Mouse (Mus musculus) right cerebral cortex, adult 18-20 months (tissue): Measurements from ENCODE around the gene Hoxc6.

Source experiments
- DNase-seq: peaks from one replicate; pipeline ENCODE4 v3.0.0; 2022; ENCODE audit warnings: mixed read lengths

Hoxc6 gene

GRCm38 (mm10) chr15:102997939-102998355 is at the start of gene Hoxc6:
Hoxc6 (plus strand) TSS chr15:102998257.
- DNase-seq, result no peak

GRCm38 (mm10) chr15:102948842-102949241 is 49.2 kb upstream of the Hoxc6 start:
- DNase-seq, result no peak

- no peak for DNase-seq
Observed at GRCm38 (mm10) chr15:102949696-102950095, 48.4 kb upstream of the Hoxc6 start.

- DNase-seq, result no peak
Observed at GRCm38 (mm10) chr15:102950877-102951276, 47.2 kb upstream of the Hoxc6 start.

GRCm38 (mm10) chr15:102953561-102953960 is 44.5 kb upstream of the Hoxc6 start:
- DNase-seq, result no peak

- DNase-seq, result no peak
Observed at GRCm38 (mm10) chr15:102954192-102955006, 43.7 kb upstream of the Hoxc6 start, which contains the start of gene Hoxc11. Hoxc11 (plus strand) TSS chr15:102954427.

GRCm38 (mm10) chr15:102955007-102955382 is 43.1 kb upstream of the Hoxc6 start:
- no peak for DNase-seq

- DNase-seq, result no peak
Observed at GRCm38 (mm10) chr15:102955833-102956640, 42.0 kb upstream of the Hoxc6 start.

- no peak for DNase-seq
Observed at GRCm38 (mm10) chr15:102956906-102957305, 41.2 kb upstream of the Hoxc6 start.

- no peak for DNase-seq
Observed at GRCm38 (mm10) chr15:102959663-102960191, 38.3 kb upstream of the Hoxc6 start.

GRCm38 (mm10) chr15:102961728-102962127 is 36.3 kb upstream of the Hoxc6 start:
- no peak for DNase-seq

GRCm38 (mm10) chr15:102962492-102962891 is 35.6 kb upstream of the Hoxc6 start:
- DNase-seq, result no peak

- DNase-seq, result no peak
Observed at GRCm38 (mm10) chr15:102963259-102963658, 34.8 kb upstream of the Hoxc6 start.

- no peak for DNase-seq
Observed at GRCm38 (mm10) chr15:102963671-102964640, 34.1 kb upstream of the Hoxc6 start.

- DNase-seq, result no peak
Observed at GRCm38 (mm10) chr15:102965003-102965891, 32.8 kb upstream of the Hoxc6 start.

GRCm38 (mm10) chr15:102965892-102966775 is 31.9 kb upstream of the Hoxc6 start:
- peak; percentile 9 for DNase-seq

GRCm38 (mm10) chr15:102966776-102967311 is 31.2 kb upstream of the Hoxc6 start, which contains the start of gene Hoxc10:
Hoxc10 (plus strand) TSS chr15:102966796.
- no peak for DNase-seq

GRCm38 (mm10) chr15:102967312-102967510 is 30.8 kb upstream of the Hoxc6 start, which contains the start of gene Hoxc5:
Hoxc5 (plus strand) TSS chr15:102967443.
- no peak for DNase-seq

GRCm38 (mm10) chr15:102967511-102968397 is 30.3 kb upstream of the Hoxc6 start:
- DNase-seq, result no peak
